Mouse (Mus musculus) layer of hippocampus, adult 8-10 months (tissue): Measurements from ENCODE around the gene Prdm1. TPM values are rescaled to one million over a fixed set of nuclear protein-coding genes. Genes with fewer than 3 reads are reported as not detected.

Experiments
- DNase-seq, 2 experiments: peaks; one replicate each; pipeline ENCODE4 v3.0.0; 2022; ENCODE audit warnings: low spot score in 2 of 2
- total RNA-seq, 4 experiments: library from RNA; stranded (reverse); gene quantifications; 2 replicates each; pipeline ENCODE4 v1.2.4; 2022

Prdm1 gene
- total RNA-seq, 4 experiments from 2014 or later = 0.41 to 1.6 (median 0.97) TPM

DNA sequence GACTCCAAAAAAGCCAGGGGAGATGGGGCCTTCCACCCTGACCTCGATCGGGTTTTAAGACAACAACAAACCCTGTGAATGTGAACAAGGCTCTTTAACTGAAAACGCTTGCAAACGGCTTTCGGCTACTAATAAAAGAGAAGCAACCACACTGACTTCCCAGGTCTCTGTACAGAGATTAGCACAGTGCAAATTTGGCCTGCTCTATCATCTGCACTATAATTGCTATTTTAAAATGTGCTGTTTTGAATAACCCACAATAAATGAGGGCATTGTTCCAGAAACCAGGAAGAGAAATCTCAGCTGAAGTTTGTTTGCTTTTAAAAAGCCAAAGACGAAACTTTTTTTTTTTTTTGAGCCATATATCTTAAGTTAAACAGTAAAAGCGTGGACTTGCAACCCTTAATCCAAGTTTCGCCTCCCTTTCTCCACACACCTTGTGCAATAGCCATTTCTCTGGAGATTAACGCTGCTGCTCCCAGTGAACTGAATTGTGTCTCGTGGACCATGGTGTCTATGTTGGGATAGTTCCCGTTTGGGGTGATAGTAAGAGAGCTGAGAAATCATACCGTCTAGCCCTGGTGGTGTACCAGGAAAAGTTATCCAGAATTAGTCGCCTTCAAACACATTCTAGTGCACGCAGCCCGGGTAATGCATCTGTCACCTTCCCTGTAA is 34.3 kb downstream of the Prdm1 start:
- DNase-seq = no peak

DNA sequence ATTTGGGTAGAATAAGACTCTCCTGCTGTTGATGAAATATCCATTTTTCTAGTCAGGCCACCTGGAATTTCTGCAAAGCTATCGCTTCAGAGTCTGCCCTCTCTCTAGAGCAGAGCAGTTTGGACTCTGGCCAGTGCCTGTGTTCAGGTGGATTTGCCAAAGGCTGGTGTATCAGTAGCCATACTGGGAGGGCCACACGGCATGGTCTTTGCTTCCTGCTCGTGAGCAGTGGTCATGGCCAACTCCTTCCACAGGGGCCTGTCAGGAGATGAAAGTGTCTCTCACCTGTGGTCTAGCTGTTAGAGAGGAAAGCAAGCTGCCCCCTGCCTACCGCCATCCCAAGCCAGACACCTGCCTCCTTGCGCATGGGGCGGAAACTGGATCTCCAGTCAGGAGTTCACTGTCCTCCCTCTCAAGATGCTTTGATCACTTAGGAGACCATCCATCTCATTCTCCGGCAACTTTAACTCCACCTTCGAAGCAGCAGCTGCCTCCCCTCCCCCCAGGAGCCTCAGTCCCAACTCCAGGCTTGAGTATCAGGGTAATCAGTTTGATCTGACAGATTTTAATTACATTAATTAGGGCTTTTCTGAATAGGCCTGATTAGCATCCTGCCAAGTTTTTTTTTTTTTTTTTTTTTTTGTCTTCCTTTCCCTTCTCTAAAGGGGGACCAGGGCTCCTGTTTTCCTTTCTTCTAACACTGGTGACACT is 35.3 kb downstream of the Prdm1 start:
- DNase-seq = no peak

DNA sequence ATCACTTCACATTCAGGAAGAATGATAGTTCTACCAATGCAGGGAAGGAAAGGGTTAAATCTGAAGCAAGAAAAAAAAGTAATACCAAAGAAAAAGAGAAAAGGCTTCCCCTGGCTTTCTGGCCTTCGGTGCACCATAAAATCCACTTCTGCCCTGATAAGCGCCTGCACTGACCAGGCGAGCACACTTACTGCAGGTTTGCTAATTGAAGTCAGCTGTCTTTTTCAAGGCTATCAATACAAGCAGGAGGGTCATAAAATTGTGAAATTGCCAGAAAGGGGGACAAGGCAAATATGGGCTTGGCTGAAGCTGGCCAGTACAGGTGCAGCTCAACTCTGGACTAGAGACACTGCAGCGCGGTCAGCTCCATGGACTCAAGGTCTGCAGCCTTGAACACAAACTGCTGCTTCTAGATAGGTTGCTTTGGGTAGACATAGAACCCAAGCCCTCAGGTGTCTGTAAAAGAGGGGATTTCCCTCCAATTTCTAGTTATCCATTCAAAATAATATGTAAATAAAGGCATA is 37.3 kb downstream of the Prdm1 start:
- DNase-seq = no peak

DNA sequence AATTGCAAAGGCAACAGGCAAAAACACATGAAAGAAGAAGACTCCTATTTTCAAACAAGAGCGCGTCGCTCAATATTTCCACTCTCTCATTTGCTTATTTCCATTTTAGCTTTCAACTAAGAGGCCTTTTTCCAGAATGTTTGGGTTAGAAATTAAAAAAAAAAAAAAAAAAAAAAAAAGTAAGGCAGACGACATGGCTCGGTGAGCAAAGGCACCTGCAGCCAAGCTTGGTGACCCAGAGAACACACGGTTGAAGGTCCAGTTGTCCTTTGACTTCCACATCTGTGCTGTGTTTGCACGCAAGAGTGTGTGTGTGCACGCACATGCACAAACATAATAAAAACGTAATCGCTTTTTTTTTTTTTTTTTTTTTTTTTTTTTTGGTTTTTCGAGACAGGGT is 41.2 kb downstream of the Prdm1 start:
- no peak for DNase-seq

DNA sequence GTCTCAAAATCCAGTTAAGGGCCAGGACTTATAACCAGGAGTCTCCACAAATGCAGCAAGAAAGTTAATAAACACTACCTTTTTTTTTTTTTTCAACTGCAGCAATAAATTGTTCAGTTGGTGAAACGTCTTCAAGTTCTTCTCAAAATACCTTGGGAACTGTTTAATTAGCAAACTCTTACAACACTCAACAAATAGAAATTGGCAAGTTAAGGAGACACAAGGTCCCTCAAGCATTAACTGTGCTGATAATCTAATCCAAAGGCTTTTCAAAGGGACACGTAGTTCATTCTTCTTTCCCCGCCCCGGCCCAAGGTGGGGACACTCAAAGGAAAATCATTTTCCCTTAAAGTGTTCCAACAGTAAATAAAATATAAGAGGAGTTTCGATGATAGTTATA is 44.2 kb downstream of the Prdm1 start:
- no peak for DNase-seq

DNA sequence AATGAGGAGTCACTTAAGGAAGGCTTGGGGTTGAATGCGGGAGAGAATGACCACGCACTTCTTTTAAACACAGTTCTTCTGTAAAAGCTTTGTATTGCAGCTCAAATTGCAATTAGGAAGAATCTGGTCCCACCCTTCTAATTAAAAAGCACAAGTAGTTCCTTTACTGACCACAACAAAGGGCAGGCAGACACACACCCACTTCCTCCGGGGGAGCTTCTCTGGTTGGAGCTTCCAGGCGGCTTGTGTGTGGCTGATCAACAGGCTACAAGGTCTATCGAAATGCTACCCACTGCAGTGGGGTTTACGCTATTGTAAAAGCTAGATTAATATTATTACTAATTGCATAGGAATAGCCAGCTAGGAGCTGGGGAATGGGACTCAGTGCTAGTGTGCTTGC is 45.2 kb downstream of the Prdm1 start:
- no peak for DNase-seq

DNA sequence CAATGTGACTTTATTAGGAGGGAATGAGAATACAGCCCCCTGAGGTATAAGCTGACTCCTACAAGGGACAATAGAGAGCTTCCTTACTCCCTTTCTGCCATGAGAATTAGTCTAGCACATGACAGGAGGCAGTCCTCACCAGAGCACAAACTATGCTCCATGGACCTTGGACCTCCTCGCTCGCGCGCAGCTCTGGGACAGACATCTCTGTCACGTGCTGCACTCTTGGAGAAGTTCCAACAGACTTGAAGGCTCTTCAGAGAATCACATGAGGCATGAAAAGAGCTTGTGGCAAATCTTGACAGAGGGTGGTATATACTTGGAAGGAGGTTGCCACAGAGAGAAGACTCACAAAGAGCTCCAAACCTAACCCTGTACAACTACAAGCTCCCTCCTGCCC is 46.9 kb downstream of the Prdm1 start:
- no peak for DNase-seq

DNA sequence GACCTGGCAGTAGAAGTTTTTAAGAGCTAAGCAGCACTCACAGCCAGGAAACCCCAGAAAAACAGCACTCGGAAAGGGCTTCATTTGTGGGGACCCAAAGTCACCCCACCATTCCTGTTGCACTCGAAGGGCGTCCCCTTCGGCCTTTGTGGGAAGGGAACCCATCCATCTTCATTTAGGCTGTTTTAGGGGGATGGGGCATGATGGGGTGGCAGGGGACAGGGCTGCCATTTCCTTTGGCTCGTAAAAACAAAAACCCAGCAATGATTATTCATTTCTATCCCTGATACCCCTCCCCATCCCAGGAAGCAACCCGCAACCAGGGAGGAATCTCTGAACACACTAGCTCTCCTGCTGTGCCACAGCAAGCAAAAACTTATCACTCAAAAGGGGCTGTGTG is 49.0 kb downstream of the Prdm1 start:
- DNase-seq = no peak

DNA sequence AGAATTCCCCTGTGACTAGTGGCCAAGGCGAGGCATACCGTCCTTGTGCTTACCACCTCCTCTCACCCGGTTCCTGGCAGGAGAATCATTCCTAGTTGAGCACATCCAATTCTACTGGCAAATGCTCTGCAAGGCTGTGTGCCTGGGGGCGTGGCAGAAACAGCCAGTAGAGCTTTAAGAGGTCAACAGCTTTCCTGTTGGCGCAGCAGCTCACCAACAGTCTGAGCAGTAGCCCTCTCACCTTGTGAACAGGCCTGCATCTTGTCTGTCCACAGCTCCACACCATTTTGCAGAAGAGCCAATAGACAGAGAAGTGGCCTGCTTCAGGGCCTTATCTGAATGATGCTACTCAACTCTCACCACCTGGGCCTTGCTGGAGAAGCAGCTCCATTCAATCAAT is 50.2 kb downstream of the Prdm1 start:
- no peak for DNase-seq

- DNase-seq = no peak
Measured at GRCm38 (mm10) chr10:44477240-44477639, 51.1 kb downstream of the Prdm1 start.

GRCm38 (mm10) chr10:44476523-44476922 is 51.8 kb downstream of the Prdm1 start:
- no peak for DNase-seq

- no peak for DNase-seq
Measured at GRCm38 (mm10) chr10:44475376-44475775, 52.9 kb downstream of the Prdm1 start.

GRCm38 (mm10) chr10:44474256-44474655 is 54.0 kb downstream of the Prdm1 start:
- no peak for DNase-seq

DNA sequence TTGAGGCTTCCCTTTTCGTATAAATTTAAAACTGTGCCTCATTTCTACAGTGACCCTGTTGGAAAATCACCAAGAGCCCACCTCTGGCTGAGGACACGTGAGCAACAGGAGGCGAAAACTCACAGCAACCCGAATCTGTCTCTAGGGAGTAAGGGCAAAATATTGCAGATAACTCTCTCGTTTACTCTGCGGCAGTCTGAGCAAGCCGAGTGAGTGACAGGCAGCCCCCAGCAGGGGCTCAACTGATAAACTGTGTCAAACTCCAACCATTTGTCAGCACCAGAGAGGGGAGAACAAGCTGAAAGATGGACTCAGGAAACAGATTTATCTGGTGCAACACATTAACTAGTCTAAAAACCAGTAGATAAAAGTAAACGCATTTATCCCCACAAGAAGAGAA is 62.7 kb downstream of the Prdm1 start:
- DNase-seq = no peak

- no peak for DNase-seq
Measured at GRCm38 (mm10) chr10:44464563-44464962, 63.7 kb downstream of the Prdm1 start.

GRCm38 (mm10) chr10:44463856-44464255 is 64.4 kb downstream of the Prdm1 start:
- DNase-seq = no peak

GRCm38 (mm10) chr10:44462351-44462750 is 66.0 kb downstream of the Prdm1 start:
- no peak for DNase-seq

- DNase-seq = no peak
Measured at GRCm38 (mm10) chr10:44461063-44461462, 67.2 kb downstream of the Prdm1 start.

GRCm38 (mm10) chr10:44460095-44460810 is 68.0 kb downstream of the Prdm1 start:
- peak in 1 of 2 experiments; percentile 34 for DNase-seq

GRCm38 (mm10) chr10:44459321-44460000 is 68.8 kb downstream of the Prdm1 start:
- DNase-seq = no peak

DNA sequence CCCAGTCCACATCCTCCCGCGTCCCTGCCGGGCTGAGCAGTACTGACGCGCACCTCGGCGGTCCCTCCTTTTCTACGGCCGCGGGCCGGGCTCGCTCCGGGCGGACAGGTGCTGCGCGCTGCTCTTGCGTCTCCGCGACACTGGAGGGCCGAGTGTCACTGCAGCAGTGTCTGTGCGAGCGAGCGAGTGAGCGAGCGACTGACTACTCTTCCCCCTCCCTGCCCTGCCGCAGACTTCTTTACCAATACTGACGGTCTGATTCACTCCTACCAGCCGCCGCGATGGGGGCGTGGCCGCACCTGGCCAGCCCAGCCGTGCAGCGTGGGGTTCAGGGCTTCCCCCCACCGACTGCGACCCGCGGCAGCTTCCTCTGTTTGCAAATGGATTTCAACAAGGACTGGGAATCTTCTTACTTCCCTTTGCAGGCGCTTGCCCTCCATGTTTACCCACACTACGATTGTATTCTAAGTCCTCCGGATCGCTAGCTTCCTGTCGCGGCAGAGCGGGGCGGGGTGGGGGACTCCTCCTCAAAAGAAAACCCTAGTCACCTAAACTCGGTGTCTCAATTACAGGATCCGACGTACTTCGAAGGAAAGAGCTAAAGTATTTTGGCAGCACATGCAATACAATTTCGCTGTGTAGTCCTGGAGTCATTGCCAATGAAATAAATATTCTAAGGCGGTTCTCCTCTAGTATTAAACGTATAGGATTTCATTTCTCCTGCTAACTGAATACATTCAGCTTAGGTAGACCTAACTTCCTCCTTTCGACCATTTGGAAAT is 69.6 kb downstream of the Prdm1 start:
- peak; percentile 6 to 14 for DNase-seq
